ENCODE assay signal across 8 mouse cellular contexts in the genomic region with DNA sequence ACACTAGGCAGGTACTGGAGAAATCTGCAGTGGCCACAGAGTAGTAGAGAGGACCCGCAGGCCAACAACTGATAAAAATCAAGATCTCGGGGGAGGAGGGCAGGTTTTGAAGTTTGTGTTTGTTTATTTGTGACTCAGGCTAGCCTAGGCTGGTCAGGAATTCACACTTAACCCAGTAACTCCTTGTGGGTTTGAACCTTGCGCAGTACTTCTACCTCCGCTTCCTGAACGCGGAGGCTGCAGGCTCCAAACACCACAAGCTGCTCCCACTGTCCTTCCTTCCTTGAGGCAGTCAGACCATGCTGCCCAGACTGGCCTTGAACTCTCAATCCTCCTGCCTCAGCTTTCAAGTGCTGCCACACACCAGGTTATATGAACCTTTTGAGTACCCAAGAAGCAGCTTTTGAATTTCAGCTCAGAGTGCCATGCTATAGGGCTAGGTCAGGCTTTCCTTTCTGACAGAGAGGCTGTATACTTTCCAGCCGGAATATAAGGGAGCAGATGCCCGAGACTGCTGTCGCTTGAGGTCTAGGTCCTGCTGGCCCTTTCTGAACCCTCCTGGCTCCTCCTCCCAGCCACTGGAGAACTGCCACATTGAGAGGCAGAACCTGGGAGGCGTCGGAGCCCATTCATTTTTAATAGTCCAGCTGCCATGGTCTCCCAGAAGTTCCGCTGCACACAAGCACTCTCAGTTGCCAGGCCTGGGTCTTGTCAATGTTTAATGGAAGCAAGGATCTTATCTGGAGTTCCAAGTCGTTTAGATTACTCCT. TPM values are rescaled to one million over a fixed set of nuclear protein-coding genes. Genes with fewer than 3 reads are reported as not detected.
A peak's percentile ranks its signal among the peaks of the same experiment; 100 is the strongest.
DNase-seq lines count a peak whose midpoint lies in the region; ATAC-seq and TF ChIP-seq lines count a peak whose summit lies in the region.

No protein-coding gene starts in this region.

- peak overlapping the region; percentile 91 for H3K4me3 ChIP-seq in megakaryocyte, embryonic 14.5 days (replicated peaks)
- no peak overlapping the region for H3K4me3 ChIP-seq in midbrain, postnatal 0 days (ENCODE audit: low read depth, low read length)

- TF ChIP-seq CTCF in midbrain, postnatal 0 days (IDR thresholded peaks at IDR 0.05): no peak

- no peaks in the 10 kb centered on the region for H3K36me3 ChIP-seq in megakaryocyte, embryonic 14.5 days (replicated peaks; ENCODE audit: low read length)
- H3K36me3 ChIP-seq in midbrain, postnatal 0 days (ENCODE audit: insufficient read depth, low read length): no peaks in the 10 kb centered on the region

- peak overlapping the region; percentile 13 for H3K27ac ChIP-seq in midbrain, postnatal 0 days (ENCODE audit: low read depth, low read length)

- peaks cover 96% of the 10 kb centered on the region for H3K4me1 ChIP-seq in megakaryocyte, embryonic 14.5 days
- H3K4me1 ChIP-seq in midbrain, postnatal 0 days (ENCODE audit: insufficient read depth, low read length): peaks cover 15% of the 10 kb centered on the region; the same call in 1 of the 2 replicates

- DNase-seq in heart, postnatal 10 days: peak; percentile 90
- DNase-seq in kidney, postnatal 36 days: peak; percentile 77 to 81
- DNase-seq in midbrain, postnatal 0 days (ENCODE audit: low spot score): no peak
- no peak for DNase-seq in left cerebral cortex, postnatal 10 days (ENCODE audit: extremely low spot score in 1 of 2, low spot score in 2 of 2)

- no peak overlapping the region; the same call in 1 of the 2 replicates for H3K4me2 ChIP-seq in midbrain, postnatal 0 days (ENCODE audit: low read depth, low read length, poor library complexity, severe bottlenecking)

- ATAC-seq in megakaryocyte, adult 5-6 weeks (ENCODE audit: poor library complexity, severe bottlenecking): no peak
- ATAC-seq in erythroblast, adult 5-6 weeks (replicated peaks; ENCODE audit: low FRiP score, poor library complexity, severe bottlenecking): peak; percentile 40
- no peak for ATAC-seq in midbrain, postnatal 0 days (ENCODE audit: low FRiP score)
- ATAC-seq in activated CD4-positive, CD25-positive, alpha-beta regulatory T cell, adult 4 months: no peak

- WGBS in midbrain, postnatal 0 days: 63% methylated on average over 13 of the region's 13 CpGs

- intact Hi-C loops in heart, postnatal 10 days (cut with DNase I): no loop called here
- intact Hi-C loops in left cerebral cortex, postnatal 10 days (cut with DNase I): loop anchor here (5.0 kb wide), 1 partner anchor 36 kb away; no protein-coding TSS in a partner anchor

- no peaks in the 10 kb centered on the region for H3K27me3 ChIP-seq in megakaryocyte, embryonic 14.5 days (replicated peaks)
- H3K27me3 ChIP-seq in midbrain, postnatal 0 days (ENCODE audit: insufficient read depth, low read length): no peaks in the 10 kb centered on the region

- H3K9me3 ChIP-seq in megakaryocyte, embryonic 14.5 days: no peaks in the 10 kb centered on the region
- H3K9me3 ChIP-seq in midbrain, postnatal 0 days (ENCODE audit: low read length): no peaks in the 10 kb centered on the region

- H3K9ac ChIP-seq in midbrain, postnatal 0 days (replicated peaks; ENCODE audit: low read length, poor library complexity, severe bottlenecking): no peak overlapping the region

RNA-seq across cellular contexts. Expression of a gene that starts 12.9 kb away (rescaled TPM):
- not detected in 2 replicates for polyA plus RNA-seq in megakaryocyte, embryonic 14.5 days (2012; ENCODE audit: insufficient read depth, low replicate concordance)
- 0.16 and 0.83 TPM in 2 replicates for total RNA-seq in megakaryocyte, adult 5-6 weeks (2015)
- total RNA-seq in megakaryocyte, adult 5-6 weeks (2017): 0.07 TPM in 1 of 2 replicates, not detected in the other
- 1.3 and 2.9 TPM in 2 replicates for total RNA-seq in erythroblast, adult 5-6 weeks (2015; ENCODE audit: low replicate concordance)
- total RNA-seq in erythroblast, adult 5-6 weeks (2017; ENCODE audit: low replicate concordance): 0.28 TPM in 1 of 2 replicates, not detected in the other
- not detected for total RNA-seq in heart, postnatal 10 days (2021)
- total RNA-seq in midbrain, postnatal 0 days (2014; rRNA removed): 0.24 and 0.99 TPM in 2 replicates
- 0.21 and 0.48 TPM in 2 replicates for polyA plus RNA-seq in midbrain, postnatal 0 days (2015; fragmentation: Nextera tagmentation; extraction: Ambion mirVana)
- total RNA-seq in left cerebral cortex, postnatal 10 days (2021): under 1 TPM; 0.26 to 0.60 TPM
- not detected for polyA plus RNA-seq in activated CD4-positive, CD25-positive, alpha-beta regulatory T cell, adult 4 months (2017; shearing (Covaris generic))

RNA-seq across cellular contexts. Expression of a gene that starts 19.2 kb away (rescaled TPM):
- 8.3 and 13.9 TPM in 2 replicates for polyA plus RNA-seq in megakaryocyte, embryonic 14.5 days (2012; ENCODE audit: insufficient read depth, low replicate concordance)
- 68.9 and 87.3 TPM in 2 replicates for total RNA-seq in megakaryocyte, adult 5-6 weeks (2015)
- total RNA-seq in megakaryocyte, adult 5-6 weeks (2017): 175 and 189 TPM in 2 replicates
- 173 and 183 TPM in 2 replicates for total RNA-seq in erythroblast, adult 5-6 weeks (2015; ENCODE audit: low replicate concordance)
- total RNA-seq in erythroblast, adult 5-6 weeks (2017; ENCODE audit: low replicate concordance): 354 and 411 TPM in 2 replicates
- 10 to 100 TPM; 30.3 to 32.9 TPM for total RNA-seq in heart, postnatal 10 days (2021)
- 12.0 and 19.8 TPM in 2 replicates for total RNA-seq in midbrain, postnatal 0 days (2014; rRNA removed)
- polyA plus RNA-seq in midbrain, postnatal 0 days (2015; fragmentation: Nextera tagmentation; extraction: Ambion mirVana): 8.9 and 9.9 TPM in 2 replicates
- 10 to 100 TPM; 10.0 to 11.5 TPM for total RNA-seq in left cerebral cortex, postnatal 10 days (2021)
- 100 to 1,000 TPM; 174 to 181 TPM for polyA plus RNA-seq in activated CD4-positive, CD25-positive, alpha-beta regulatory T cell, adult 4 months (2017; shearing (Covaris generic))

Comparison
In these comparisons a context has a peak if more than half of its experiments do, and no peak if none do; other contexts are left out.
1. DNase-seq: peak in heart, postnatal 10 days (2 of 2) and kidney, postnatal 36 days (2 of 2); none in midbrain, postnatal 0 days (single experiment) and left cerebral cortex, postnatal 10 days (0 of 2).